Mouse (Mus musculus) forebrain, embryonic 16.5 days (tissue): ENCODE results near the gene Poc5. TPM values are rescaled to one million over a fixed set of nuclear protein-coding genes. Genes with fewer than 3 reads are reported as not detected.

Source experiments
- ATAC-seq: fragments of 200-750 bp; cut with Nextera tagmentation; 2 replicates; pipeline ENCODE4 v1.8.0; 2017; ENCODE audit warnings: mild to moderate bottlenecking, moderate library complexity
- H3K27ac ChIP-seq: fragments of 300-500 bp; sonication (generic); 2 replicates; pipeline ENCODE4 v1.5.1; 2014; ENCODE audit warnings: low read length, control low read depth
- H3K27me3 ChIP-seq: fragments of 300-500 bp; sonication (generic); replicated peaks from 2 replicates; pipeline ENCODE4 v1.6.1; 2014; ENCODE audit warnings: low read length; ENCODE audit not compliant: control insufficient read depth, insufficient read depth
- H3K36me3 ChIP-seq: fragments of 300-500 bp; sonication (generic); 2 replicates; pipeline ENCODE4 v1.6.1; 2014; ENCODE audit not compliant: control insufficient read depth, insufficient read depth
- H3K4me1 ChIP-seq: fragments of 300-500 bp; sonication (generic); replicated peaks from 2 replicates; pipeline ENCODE4 v1.6.1; 2014; ENCODE audit warnings: low read length; ENCODE audit not compliant: control insufficient read depth, insufficient read depth
- H3K4me2 ChIP-seq: fragments of 300-500 bp; sonication (generic); 2 replicates; pipeline ENCODE4 v1.6.1; 2014; ENCODE audit warnings: mild to moderate bottlenecking, low read length, control low read depth
- H3K4me3 ChIP-seq: fragments of 300-500 bp; sonication (generic); replicated peaks from 2 replicates; pipeline ENCODE4 v1.5.1; 2014; ENCODE audit warnings: mild to moderate bottlenecking, low read length, control low read depth
- H3K9ac ChIP-seq: fragments of 300-500 bp; sonication (generic); replicated peaks from 2 replicates; pipeline ENCODE4 v1.6.1; 2014; ENCODE audit warnings: low read depth, low read length, control low read depth
- H3K9me3 ChIP-seq: fragments of 300-500 bp; sonication (generic); 2 replicates; pipeline ENCODE4 v1.6.1; 2016; ENCODE audit warnings: low read length; ENCODE audit not compliant: control insufficient read depth
- whole genome bisulfite sequencing: fragments of 180-500 bp; shearing (Covaris S2); extraction: QIAGEN DNeasy Blood & Tissue Kit; methylation state at CpG from one replicate; pipeline ENCODE4 v1.1.7; 2014; 5-methylcytosine and 5-hydroxymethylcytosine counted together
- polyA plus RNA-seq: library from polyadenylated mRNA; unstranded; fragments of >200 nt; fragmentation: Nextera tagmentation; extraction: Ambion mirVana; gene quantifications from 2 replicates; pipeline ENCODE4 v1.2.1, GENCODE M21; 2015

The Poc5 gene
- 24.3 and 27.7 TPM in 2 replicates for polyA plus RNA-seq

DNA sequence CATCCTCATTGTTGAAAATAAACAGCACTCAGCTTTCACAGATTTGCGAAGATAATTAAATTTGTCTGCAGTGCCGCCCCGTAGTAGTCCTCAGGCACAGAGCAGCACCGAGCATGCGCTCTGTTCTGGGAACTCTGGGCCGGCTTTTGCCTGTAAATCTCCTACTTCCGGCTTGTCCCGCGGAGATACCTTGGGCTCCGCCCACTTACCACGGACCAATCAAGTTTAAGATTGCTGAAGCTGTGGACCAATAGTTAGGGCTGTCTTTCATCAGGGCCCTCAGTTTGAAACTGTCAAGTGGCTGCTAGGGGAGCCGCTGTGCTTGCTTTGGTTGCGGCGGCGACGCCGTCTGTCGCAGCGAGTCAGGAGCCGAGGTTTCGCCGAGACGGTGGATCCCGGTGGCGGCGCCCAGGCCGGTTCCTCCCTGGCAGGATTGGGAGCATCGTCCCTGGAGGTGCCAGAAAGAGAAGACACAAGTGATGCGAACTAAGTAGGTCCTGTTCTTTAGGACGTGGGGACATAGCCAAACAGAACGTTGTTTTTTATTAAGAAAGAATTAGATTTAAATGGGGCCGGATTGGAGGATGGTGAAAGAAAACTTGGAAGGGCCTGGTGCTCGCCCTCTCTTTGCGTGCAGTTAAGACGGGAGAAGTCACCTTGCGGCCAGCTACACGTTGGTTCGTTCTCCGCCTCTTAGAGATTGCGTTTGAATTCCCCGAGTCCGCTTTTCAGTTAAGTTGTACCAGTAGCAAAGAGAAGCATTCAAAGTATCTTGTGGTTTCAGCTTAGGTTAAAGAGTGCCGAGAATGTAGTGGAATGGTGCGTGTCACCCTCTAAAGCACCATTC lies at the start of gene Poc5:
Gene Poc5 (plus strand): TSS at position 253 of the 847 bp plus-strand sequence.
- Histone ChIP-seq H3K27ac (peak within 1 kb of the TSS; percentile 78), H3K9ac (peak within 1 kb of the TSS; percentile 78), H3K4me3 (peak within 1 kb of the TSS; percentile 82), H3K4me1 (peaks cover 11% of the 10 kb centered on the region), H3K36me3 (peaks cover 7% of the 10 kb centered on the region), H3K27me3 (no peaks in the 10 kb centered on the region), H3K4me2 (peak within 1 kb of the TSS; percentile 93), H3K9me3 (no peaks in the 10 kb centered on the region)
- ATAC-seq = peak; percentile 100
- under 1% methylated on average over 44 of the region's 44 CpGs for WGBS

DNA sequence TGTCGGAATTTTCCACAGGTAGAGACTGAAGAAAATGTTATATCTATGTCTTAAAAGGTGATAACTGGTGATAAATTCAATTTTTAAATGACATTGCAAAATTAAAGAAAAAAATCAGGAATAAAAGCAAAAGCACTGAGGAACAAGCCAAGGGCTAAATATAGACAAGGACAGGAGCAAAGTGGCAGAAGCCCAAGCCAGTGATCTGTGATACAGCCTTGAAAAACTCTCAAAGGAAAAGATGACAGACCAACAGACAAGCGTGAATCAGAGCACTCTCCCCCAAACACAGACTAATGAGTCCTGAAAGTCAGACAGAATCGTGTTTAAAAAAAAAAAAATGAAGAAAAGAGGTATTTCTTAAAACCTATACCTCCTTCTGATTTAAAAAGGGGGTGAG lies 46.6 kb upstream of the Poc5 start:
- no peak for ATAC-seq
- Histone ChIP-seq H3K4me1 (no peaks in the 10 kb centered on the region), H3K9me3 (no peaks in the 10 kb centered on the region), H3K4me2 (no peak overlapping the region), H3K9ac (no peak overlapping the region), H3K4me3 (no peak overlapping the region), H3K27ac (no peak overlapping the region), H3K36me3 (no peaks in the 10 kb centered on the region), H3K27me3 (no peaks in the 10 kb centered on the region)
- WGBS = 78% methylated on average over 3 of the region's 3 CpGs

DNA sequence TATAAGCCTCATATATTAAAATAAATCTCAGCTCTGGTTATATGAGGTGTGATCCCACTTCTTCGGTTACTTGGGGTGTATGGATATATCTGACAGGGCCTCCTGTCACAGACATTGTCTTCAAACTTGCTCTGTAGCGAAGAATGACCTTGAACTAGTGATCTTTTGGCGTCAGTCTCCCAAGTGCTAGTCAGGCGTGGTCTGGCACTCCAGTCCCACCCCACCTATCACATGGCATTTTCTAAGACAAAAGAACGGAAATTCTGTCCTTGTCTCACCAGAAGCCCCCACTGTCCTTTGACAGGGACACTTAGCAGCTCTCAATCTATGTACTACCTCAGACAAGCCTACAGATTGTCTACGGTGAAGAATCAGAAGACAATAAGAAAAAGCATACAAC lies 43.3 kb upstream of the Poc5 start:
- H3K27ac ChIP-seq = no peak overlapping the region
- ATAC-seq = no peak
- H3K27me3 ChIP-seq = no peaks in the 10 kb centered on the region
- H3K9me3 ChIP-seq = no peaks in the 10 kb centered on the region
- no peak overlapping the region for H3K4me3 ChIP-seq
- no peak overlapping the region for H3K4me2 ChIP-seq
- no peaks in the 10 kb centered on the region for H3K4me1 ChIP-seq
- H3K36me3 ChIP-seq = no peaks in the 10 kb centered on the region
- no peak overlapping the region for H3K9ac ChIP-seq
- WGBS = 85% methylated on average over 6 of the region's 6 CpGs

DNA sequence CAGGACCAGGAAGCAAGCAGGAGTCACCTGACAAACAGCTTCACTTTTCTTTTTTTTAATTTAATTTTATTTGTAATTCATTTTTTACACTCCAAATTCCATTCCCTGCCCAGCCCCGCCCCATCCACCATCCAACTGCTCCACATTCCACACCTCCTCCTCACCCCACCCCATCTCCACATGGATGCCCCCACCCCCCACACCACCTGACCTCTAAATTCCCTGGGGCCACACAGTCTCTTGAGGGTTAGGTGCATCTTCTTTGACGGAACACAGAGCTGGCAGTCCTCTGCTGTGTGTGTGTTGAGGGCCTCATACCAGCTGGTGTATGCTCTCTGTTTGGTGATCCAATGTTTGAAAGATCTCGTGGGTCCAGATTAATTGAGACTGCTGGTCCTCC lies 41.5 kb upstream of the Poc5 start:
- Histone ChIP-seq H3K4me3 (no peak overlapping the region), H3K27me3 (no peaks in the 10 kb centered on the region), H3K9ac (no peak overlapping the region), H3K4me1 (0 out of 2 replicates have a peak, but pooled peaks cover 2% of the 10 kb centered on the region), H3K9me3 (no peaks in the 10 kb centered on the region), H3K4me2 (no peak overlapping the region), H3K36me3 (no peaks in the 10 kb centered on the region), H3K27ac (no peak overlapping the region)
- ATAC-seq = no peak
- 43% methylated on average over 3 of the region's 3 CpGs for WGBS

DNA sequence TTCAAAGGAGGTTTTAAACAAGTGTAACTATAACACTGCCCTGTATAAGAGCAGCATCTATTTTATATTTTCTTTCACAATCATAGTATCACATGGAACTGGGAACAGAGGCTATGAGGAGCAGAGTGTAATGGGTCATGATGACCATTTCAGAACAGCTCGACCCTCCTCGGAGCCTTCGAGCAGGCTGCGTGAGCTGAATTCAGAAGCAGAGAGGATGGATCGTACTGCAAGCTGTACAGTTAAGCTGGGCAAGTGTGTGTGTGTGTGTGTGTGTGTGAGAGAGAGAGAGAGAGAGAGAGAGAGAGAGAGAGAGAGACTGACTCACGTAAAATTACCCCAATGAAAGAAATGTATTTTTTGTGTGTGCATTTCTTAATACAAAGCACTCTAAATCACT lies 37.9 kb upstream of the Poc5 start:
- Histone ChIP-seq H3K9me3 (no peaks in the 10 kb centered on the region), H3K9ac (no peak overlapping the region), H3K4me2 (no peak overlapping the region), H3K4me1 (0 out of 2 replicates have a peak, but pooled peaks cover 2% of the 10 kb centered on the region), H3K27ac (no peak overlapping the region), H3K36me3 (no peaks in the 10 kb centered on the region), H3K4me3 (no peak overlapping the region), H3K27me3 (no peaks in the 10 kb centered on the region)
- WGBS = 79% methylated on average over 6 of the region's 6 CpGs
- no peak for ATAC-seq

DNA sequence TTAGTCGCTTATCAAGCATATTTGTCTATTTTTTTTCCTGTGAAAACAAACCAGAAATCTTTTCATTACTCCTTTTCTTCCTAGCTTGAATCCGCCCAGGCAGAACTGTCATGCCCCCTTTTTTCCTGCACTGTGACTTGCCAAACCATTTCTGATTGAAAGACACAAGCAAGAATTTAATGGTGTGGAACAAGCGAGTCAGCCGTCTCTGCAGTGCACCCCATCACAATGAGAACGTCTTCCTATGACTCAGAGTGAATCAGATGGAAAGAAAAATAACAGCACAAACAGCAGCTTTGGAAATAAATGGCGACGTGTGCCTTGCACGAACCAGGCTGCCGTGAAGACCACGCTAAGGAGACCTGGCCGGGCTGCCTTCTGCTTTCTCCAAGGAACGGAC lies 36.8 kb upstream of the Poc5 start:
- no peaks in the 10 kb centered on the region for H3K36me3 ChIP-seq
- peak overlapping the region; percentile 1; the same call in 1 of the 2 replicates for H3K4me2 ChIP-seq
- H3K27me3 ChIP-seq = no peaks in the 10 kb centered on the region
- H3K9ac ChIP-seq = no peak overlapping the region
- no peak for ATAC-seq
- H3K9me3 ChIP-seq = no peaks in the 10 kb centered on the region
- H3K4me1 ChIP-seq = 0 out of 2 replicates have a peak, but pooled peaks cover 2% of the 10 kb centered on the region
- 68% methylated on average over 12 of the region's 12 CpGs for WGBS
- H3K4me3 ChIP-seq = no peak overlapping the region
- H3K27ac ChIP-seq = no peak overlapping the region

DNA sequence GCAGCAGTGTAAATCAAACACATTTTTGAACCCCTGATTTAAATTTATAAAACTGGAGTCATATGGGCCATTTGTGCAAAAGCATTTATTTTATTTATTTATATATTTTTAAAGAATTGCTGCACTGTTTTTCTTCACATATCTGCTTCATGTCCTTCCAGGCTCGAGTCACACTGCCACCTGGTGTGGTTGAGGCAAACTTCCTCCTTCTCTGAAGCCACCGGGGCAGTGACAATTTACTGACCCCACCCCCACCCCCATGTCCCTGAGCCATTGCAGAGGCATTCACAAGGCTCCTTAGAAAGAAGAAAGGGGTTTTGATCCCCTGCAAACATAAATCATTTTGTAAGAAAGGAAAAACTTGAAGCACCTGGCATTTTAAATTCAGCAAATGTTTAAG lies 12.6 kb upstream of the Poc5 start:
- no peak overlapping the region for H3K4me3 ChIP-seq
- 0 out of 2 replicates have a peak, but pooled peaks cover 3% of the 10 kb centered on the region for H3K27me3 ChIP-seq
- H3K27ac ChIP-seq = no peak overlapping the region
- ATAC-seq = no peak
- WGBS = 8% methylated on average over 2 of the region's 2 CpGs
- H3K4me1 ChIP-seq = 0 out of 2 replicates have a peak, but pooled peaks cover 2% of the 10 kb centered on the region
- H3K9ac ChIP-seq = no peak overlapping the region
- H3K4me2 ChIP-seq = no peak overlapping the region
- H3K9me3 ChIP-seq = no peaks in the 10 kb centered on the region
- no peaks in the 10 kb centered on the region for H3K36me3 ChIP-seq

DNA sequence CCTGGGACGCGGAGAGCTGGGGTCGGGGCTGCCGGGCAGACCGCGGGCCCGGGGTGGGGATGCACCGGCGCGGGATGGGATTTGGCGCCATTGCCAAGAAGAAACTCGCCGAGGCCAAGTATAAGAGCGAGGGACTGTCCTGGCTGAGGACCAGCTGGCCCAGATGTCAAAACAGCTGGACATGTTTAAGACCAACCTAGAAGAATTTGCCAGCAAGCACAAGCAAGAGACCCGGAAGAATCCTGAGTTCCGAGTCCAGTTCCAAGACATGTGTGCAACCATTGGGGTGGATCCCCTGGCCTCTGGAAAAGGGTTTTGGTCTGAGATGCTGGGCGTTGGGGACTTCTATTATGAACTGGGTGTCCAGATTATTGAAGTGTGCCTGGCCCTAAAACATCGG lies 11.2 kb upstream of the Poc5 start:
- Histone ChIP-seq H3K27ac (no peak overlapping the region), H3K36me3 (no peaks in the 10 kb centered on the region), H3K4me1 (0 out of 2 replicates have a peak, but pooled peaks cover 2% of the 10 kb centered on the region), H3K9ac (no peak overlapping the region), H3K27me3 (0 out of 2 replicates have a peak, but pooled peaks cover 3% of the 10 kb centered on the region), H3K4me2 (no peak overlapping the region), H3K9me3 (no peaks in the 10 kb centered on the region), H3K4me3 (no peak overlapping the region)
- no peak for ATAC-seq
- 93% methylated on average over 18 of the region's 18 CpGs for WGBS

DNA sequence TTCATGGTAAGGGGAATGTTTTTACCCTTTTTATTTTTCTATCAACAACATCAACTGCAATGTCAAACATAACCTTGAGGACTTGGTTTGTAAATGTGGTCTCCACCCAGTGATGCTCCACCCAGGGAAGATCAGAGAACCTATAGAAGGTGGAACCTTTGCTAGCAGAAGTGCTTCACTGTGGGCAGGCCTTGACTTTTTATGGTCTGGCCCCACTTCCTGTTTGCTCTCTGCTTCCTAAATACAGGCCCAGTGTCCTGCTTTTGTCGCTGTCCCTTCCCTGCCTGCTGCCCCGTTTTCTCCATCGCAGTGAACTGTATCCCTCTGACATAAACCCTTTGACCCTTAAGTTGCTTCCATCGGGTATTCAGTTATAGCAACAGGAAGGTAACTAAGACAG lies 10.2 kb upstream of the Poc5 start:
- no peak for ATAC-seq
- WGBS = 89% methylated on average over 4 of the region's 4 CpGs
- Histone ChIP-seq H3K27ac (no peak overlapping the region), H3K36me3 (no peaks in the 10 kb centered on the region), H3K4me1 (0 out of 2 replicates have a peak, but pooled peaks cover 2% of the 10 kb centered on the region), H3K9me3 (peaks cover 2% of the 10 kb centered on the region; the same call in 1 of the 2 replicates), H3K4me2 (no peak overlapping the region), H3K27me3 (0 out of 2 replicates have a peak, but pooled peaks cover 3% of the 10 kb centered on the region), H3K9ac (no peak overlapping the region), H3K4me3 (no peak overlapping the region)
